Mouse (Mus musculus) ovary, postnatal 10 days (tissue): Measurements from ENCODE around the gene Pqlc3.
"Not testable (repeated sequence)": the region's sequence is repeated elsewhere in the genome, so short reads cannot be mapped to it uniquely, and the experiment has no call there.

Experiments
- DNase-seq: peaks from one replicate; pipeline ENCODE4 v3.0.0; 2022; ENCODE audit warnings: low spot score

Gene Pqlc3

DNA sequence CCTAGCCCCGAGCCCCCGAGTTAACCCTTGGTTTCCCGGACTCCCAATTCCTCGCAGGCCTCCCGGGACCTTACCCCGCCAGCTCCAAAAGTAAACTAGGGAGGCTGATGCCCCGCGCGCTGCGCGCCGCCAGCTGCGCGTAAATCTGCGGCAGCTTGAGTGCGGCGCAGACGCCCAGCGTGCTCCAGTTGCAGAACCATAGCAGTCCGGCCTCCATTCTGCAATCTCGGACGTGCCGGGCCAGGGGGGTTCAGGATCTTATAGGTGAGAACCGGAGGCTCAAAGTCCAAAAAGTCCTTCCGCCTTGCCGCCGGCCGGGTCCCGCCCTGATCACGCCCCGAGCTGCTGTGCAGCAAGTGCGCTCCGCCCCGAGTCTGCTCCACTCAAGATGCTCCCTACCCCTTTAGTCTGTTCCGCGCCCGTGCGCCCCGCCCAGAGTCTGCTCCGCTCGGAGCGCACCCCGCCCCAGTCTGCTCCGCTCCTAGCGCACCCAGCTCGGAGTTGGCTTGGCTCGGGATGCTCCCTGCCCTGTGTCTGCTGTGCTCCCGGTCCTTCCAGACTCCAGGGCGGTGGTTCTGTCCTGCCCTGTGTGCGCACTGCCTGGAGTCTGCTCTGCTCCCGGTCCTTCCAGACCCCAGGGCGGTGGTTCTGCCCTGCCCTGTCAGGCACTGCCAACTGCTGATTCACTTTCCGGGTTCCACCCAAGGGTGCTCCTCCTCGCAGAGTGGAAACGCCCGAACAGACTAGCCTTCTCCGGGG, at the start of gene Pqlc3:
TSS of gene Pqlc3 (minus strand) at position 670 of the 759 bp plus-strand sequence.
- DNase-seq: peak; percentile 50

DNA sequence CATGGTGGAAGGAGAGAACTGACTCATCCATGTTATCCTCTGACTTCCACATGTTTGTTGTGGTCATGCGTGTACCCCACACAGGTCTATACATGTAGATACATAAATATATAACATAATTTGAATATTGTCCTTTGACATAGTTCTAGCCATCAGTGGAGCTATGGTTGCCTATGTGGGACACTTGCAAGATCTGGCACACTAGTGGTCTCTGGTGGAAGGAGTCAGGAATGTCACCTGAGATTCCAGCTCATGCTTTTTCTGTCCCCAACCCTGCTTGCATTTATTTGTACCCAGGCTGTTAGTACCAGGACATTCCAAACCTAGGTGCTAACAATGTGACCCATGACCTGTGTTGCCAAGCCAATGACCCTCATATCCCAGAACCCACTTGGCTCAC, 49.6 kb upstream of the Pqlc3 start:
- no peak for DNase-seq

GRCm38 (mm10) chr12:17048979-17049612, 48.9 kb upstream of the Pqlc3 start:
- no peak for DNase-seq

DNA sequence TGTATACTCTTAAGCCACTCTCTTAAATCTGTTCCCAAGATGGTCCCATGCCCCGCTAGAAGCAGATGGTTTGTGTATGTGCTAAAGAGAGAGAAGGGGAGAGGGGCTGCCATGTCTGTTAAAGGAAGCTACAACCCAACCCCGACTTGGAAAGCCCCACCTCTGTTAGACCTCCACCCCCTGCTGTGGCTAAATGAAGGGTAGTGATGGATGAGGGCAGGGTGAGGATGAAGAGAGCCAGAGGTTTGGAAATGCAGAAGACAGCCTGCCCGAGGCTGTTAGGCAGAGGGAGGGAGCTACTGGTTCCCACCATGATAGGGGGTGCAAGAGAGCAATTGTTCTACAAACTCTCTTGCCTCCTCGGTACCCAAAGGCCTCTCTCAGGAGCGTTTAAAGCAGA, 43.1 kb upstream of the Pqlc3 start:
- no peak for DNase-seq

- DNase-seq: no peak
Measured at GRCm38 (mm10) chr12:17040567-17040966, 40.4 kb upstream of the Pqlc3 start.

GRCm38 (mm10) chr12:17039415-17039814, 39.2 kb upstream of the Pqlc3 start:
- no peak for DNase-seq

DNA sequence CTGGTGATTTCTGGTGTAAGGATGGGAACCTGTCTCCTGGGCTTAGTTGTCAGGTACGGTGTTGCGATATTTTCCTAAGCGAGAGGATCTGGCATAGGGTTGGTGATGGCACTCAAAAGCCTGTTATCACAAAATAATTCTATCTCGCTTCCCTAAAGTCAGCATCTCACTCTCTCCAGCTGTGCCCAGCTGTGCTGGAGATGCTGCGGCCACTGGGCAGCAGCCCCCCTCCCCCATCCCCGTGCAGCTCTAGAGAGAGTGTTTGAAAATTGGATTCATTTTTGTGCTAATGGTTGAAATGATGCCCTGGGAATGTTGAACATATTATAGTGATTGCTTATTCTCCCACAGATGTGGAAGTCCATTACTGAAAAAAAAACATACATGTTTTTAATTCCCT, 38.0 kb upstream of the Pqlc3 start:
- no peak for DNase-seq

DNA sequence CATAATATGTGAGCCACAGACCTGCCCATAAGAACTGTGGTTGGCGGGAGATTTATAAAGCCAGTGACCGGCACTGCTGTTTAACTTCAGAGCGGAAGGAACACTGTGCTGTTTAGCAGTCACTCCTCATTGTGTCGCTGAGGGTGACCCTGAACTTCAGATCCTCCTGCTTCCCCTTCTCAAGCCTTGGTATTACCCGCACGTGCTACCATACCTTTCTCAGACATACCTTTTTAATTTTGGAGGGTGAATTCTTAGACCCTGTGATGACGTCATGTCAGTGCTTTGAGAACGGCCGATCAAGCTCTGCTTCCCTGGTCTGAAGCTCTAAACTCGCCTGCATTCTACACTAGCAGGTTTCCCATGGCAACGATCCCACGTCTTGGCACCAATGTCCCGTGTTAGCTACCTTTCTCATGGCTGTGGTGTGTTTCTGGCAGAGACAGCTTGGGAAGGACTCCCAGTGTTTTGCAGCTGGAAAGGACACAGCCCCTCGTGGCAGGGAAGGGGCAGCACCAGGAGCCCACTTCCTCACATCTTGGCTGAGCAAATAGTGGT, 36.9 kb upstream of the Pqlc3 start:
- DNase-seq: no peak

- no peak for DNase-seq
Measured at GRCm38 (mm10) chr12:17036532-17036931, 36.3 kb upstream of the Pqlc3 start.

DNA sequence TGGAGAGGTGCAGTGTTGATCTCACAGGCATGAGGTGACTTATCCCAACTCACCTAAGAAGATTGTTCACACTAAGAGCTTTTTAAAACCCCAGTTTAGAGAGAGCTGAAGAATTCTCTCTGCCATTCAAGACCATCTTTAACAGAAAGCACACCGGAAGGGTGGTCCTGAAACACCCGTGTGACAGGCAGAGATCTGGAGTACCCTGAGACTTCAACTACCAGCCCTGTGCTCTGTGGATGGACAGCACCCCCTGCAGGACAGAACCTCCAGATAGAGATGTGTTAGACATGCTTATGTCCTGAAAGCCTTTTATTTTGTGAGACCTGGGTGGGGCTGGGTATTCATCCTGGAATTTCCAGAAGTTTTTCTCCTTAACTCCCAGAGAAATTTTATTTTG, 34.9 kb upstream of the Pqlc3 start:
- DNase-seq: no peak

DNA sequence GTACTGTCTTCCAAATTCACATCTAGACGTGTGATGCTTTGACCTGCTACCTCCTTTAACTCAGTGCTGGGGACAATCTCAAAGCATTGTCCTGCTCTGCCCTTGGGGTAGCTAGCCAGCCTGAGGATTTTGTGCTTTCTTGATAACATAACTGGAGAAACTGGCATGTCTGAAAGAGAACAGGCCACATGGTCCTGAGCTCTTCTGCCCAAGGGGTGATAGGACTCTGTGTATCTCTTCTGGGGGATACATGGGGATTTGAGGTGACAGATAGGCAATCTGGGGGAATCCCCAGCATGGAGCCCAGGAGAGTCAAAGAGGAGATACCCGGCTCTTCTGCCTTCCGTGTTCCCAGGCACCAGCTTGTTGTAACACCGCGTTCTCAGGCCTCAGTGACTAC, 34.5 kb upstream of the Pqlc3 start:
- no peak for DNase-seq

DNA sequence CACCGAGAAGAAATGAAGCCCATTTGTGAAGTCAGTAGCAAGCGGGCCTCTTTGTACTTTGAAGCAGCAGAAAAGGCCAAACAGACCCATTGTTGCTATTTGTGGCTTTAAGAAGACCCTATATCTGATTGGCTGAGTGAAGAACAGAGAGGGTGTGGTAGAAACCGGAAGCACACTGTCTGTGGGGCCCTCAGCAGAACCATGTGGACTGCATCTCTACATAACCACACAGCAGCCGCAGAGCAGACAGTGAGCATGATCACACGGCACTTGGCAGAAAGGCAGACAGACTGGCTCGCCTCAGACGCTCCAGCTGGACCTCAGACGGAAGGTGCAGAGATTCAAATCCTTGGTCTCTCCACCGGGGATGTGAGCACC, 33.2 kb upstream of the Pqlc3 start:
- no peak for DNase-seq

DNA sequence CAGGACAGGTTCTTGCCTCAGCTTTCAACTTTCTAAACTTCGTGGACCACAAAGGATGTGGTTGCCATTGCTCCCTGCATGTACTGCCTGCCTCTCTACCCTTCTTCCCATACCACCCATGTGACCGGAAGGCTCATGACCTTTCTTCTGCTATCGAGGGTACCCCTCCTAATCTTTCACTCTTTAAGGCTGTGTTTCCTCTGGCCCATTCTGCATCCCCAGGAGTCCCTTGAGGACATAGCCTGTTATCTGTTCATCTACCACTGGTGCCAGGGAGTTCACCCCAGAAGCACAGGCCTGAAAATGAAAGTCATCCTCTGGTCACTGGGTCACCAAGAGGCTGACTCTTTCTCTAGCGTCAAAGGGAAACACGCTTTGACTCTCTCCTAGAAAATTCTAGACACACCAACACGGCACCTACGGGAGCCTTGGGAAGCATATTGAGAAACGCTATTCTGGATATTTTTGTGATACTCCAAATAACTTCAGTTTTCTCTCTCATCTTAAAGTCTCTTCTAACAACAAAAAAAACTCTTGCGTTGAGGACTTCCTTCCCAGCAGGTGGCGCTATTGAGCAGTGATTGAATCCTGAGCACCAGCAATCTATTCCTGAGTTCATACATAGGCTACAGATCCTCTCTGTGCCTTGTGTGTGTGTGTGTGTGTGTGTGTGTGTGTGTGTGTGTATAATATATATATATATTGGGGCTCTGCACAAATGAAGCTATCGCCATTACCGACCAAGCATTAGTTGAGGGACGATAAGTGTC, 32.7 kb upstream of the Pqlc3 start:
- DNase-seq: peak; percentile 54

DNA sequence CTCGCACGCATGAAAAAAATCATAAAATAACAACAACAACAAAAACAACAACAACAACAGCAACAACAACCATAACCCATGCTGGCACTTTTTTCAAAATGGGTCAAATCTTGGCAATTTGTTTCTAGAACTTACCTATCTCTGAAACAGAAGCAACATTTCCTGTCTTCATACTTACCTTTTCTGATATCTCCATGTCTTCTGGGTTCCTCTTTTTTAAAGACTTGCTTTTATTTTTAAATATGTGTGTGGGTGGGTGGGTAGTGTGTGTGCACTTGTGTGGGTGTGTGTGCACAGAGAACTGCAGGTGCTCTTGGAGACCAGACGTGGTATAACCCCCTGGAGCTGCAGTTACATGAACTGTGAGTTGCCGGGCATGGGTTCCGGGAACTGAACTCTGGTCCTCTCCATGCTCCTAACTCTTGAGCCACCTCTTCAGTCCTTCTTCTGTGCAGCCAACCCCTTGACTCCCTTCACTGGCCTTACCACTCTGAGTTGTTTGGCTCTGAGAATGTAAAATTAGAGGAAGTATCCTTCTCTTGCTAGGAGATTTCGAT, 24.4 kb upstream of the Pqlc3 start:
- DNase-seq: no peak

GRCm38 (mm10) chr12:17022145-17022544, 21.9 kb upstream of the Pqlc3 start:
- no peak for DNase-seq

DNA sequence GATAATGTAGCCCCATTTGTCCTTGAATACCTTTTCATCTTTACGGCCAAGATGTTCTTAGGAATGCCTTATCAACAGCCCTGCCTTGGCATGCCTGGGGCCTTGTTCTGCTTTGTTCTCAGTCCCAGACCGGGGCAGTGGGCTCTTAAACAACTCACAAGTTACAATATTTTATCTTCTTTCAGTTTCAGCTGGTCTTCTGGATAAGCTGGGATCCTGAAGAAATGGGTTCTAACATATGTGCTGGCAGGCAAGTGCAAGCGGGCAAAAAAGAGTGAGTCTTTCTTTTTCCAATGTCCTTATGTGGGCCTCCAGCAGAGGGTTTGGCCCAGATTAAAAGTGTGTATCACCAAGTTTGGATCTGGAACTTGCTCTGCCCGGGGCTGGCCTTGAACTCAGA, 20.9 kb upstream of the Pqlc3 start:
- not testable (repeated sequence) for DNase-seq

DNA sequence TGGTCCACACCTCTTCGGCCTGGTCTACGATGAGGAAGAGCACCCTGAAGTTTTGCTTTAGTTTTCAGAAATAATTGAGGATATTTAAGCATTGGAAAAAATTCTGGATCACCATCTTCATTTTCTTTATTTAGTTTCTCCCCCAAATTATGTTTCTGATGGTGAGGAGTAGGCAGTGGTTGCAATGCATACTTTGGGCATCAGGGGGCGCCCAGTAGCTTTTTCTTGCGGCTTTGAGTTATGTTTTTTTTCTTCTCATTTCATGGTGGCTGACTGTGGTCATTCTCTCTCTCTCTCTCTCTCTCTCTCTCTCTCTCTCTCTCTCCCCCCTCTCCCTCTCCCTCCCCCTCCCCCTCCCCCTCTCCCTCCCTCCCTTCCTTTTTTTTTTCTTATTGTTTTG, 18.3 kb upstream of the Pqlc3 start:
- no peak for DNase-seq

DNA sequence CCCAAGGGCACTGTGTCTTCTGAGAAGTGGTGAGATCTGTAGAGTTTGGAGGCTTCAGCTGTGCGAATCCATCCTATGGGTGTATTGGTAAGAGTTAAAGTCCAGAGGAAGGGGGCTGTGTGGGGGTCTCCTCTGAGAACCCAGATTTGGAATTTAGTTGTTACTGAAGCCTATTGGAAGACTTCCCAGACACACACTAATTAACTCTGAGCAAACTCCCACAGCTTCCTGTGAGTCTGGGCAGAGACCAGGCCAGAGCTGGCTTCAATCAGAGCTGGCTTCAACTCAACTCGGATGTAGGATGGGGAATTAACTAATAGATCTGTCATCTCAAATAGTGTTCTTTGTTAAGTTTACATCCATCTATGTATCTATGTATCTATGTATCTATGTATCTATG, 15.5 kb upstream of the Pqlc3 start:
- DNase-seq: no peak

DNA sequence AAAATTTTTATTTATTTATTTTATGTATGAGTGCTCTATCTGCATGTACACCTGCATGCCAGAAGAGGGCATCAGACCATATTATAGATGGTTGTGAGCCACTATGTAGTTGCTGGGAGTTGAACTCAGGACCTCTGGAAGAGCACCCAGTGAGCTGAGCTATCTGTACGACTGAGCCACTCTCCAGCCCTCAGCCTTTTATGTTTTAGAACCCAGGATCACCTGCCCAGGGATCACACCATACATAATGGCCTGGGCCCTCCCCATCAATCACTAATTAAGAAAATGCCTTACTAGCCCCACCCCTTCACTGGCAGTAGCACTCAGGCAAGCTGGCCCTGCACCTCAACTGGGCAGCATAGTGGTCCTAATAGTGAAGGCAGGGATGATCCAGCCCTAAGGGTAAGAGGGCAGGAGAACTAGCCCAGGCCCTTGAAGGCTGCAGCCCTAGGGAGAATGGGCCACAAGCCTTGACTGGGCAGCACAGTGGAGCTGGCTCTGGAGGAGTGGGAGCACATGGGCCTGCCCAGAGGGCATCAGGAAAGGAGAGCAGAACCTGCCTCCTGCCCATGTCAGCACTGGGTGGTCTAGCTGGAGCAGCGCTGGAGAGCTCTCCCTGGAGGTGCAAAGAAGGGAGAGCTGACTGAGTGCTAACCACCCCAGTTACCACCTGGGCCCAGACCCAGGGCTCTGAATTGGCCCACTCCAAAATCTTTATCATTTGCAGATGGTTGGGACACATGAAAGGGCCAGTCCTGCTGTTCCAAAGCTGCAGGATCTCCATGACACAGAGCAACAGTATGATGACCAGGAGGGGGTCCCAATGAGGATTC, 12.1 kb upstream of the Pqlc3 start:
- no peak for DNase-seq

DNA sequence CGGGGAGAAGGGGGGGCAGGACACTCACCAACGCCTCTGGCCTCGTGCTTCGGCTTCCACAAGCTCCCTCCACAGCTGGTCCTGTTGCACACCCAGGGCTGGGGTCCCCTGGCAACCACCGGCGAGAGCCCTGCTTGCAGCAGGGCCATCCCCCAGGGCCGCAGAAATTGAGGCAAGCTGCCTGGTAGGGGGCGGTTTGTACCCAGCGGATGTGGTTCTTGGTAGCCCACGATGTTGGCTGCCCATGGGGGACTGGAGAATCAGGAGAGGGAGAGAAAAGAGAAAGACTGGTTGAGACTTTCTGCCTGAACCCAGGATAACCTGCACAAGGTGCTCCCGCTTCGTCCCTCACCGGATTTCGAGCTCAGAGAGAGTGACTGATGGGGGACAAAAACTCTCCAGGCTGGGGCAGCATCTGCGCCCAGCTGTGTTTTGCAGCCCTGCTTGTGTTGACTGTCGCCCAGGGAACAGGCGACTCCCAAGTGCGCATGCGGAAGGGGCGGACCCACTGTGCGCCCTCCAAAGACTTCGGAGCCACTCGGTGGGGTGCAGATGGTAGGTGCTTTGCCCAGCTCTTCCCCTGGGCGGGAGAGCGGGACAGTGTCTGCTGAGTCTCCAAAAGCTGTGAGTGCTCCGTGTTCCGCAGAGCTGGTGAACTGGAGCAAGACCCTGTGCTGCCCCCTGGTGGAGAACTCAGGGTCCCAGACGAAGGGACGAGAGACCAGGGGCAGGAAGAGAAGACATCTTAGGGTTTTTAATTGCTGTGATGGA, 11.1 kb upstream of the Pqlc3 start, which contains the start of gene 2410004P03Rik:
TSS of gene 2410004P03Rik (minus strand) at position 628 of the 771 bp plus-strand sequence.
- peak; percentile 65 for DNase-seq

- no peak for DNase-seq
Measured at GRCm38 (mm10) chr12:17009466-17009865, 9.3 kb upstream of the Pqlc3 start.
